Mouse (Mus musculus) left cerebral cortex, adult 9 months (tissue): ENCODE data around the gene Rab25.

ENCODE experiments used
- DNase-seq, 2 experiments: peaks; one replicate each; pipeline ENCODE4 v3.0.0; 2022; ENCODE audit warnings: low spot score in 2 of 2

The Rab25 gene

GRCm38 (mm10) chr3:88567892-88568291 lies 19.8 kb upstream of the Rab25 start:
- no peak for DNase-seq

GRCm38 (mm10) chr3:88566536-88567061 lies 18.5 kb upstream of the Rab25 start:
- no peak for DNase-seq

GRCm38 (mm10) chr3:88566116-88566515 lies 18.0 kb upstream of the Rab25 start:
- DNase-seq = no peak

GRCm38 (mm10) chr3:88563966-88564365 lies 15.9 kb upstream of the Rab25 start:
- no peak for DNase-seq

GRCm38 (mm10) chr3:88563442-88563841 lies 15.3 kb upstream of the Rab25 start:
- DNase-seq = no peak

GRCm38 (mm10) chr3:88561989-88562388 lies 13.9 kb upstream of the Rab25 start:
- DNase-seq = no peak

- no peak for DNase-seq
Measured at GRCm38 (mm10) chr3:88559596-88559995, 11.5 kb upstream of the Rab25 start.

GRCm38 (mm10) chr3:88556616-88557015 lies 8.5 kb upstream of the Rab25 start:
- no peak for DNase-seq

GRCm38 (mm10) chr3:88555731-88556130 lies 7.6 kb upstream of the Rab25 start:
- DNase-seq = no peak

GRCm38 (mm10) chr3:88555069-88555605 lies 7.0 kb upstream of the Rab25 start:
- DNase-seq = no peak

- peak in 1 of 2 experiments; percentile 42 for DNase-seq
Measured at GRCm38 (mm10) chr3:88553880-88554586, 5.9 kb upstream of the Rab25 start.

- DNase-seq = peak in 1 of 2 experiments; percentile 87
Measured at GRCm38 (mm10) chr3:88553525-88553879, 5.4 kb upstream of the Rab25 start, which contains the start of gene Ubqln4. Ubqln4 (plus strand) TSS chr3:88553758.

- peak; percentile 95 to 98 for DNase-seq
Measured at GRCm38 (mm10) chr3:88552676-88553524, 4.8 kb upstream of the Rab25 start, which contains the start of gene Lamtor2. Lamtor2 (minus strand) TSS chr3:88553074.

GRCm38 (mm10) chr3:88552082-88552645 lies 4.1 kb upstream of the Rab25 start:
- no peak for DNase-seq

- no peak for DNase-seq
Measured at GRCm38 (mm10) chr3:88551586-88551985, 3.5 kb upstream of the Rab25 start.

- DNase-seq = no peak
Measured at GRCm38 (mm10) chr3:88546674-88547418, 1.3 kb downstream of the Rab25 start.

GRCm38 (mm10) chr3:88544955-88545591 lies 3.0 kb downstream of the Rab25 start:
- no peak for DNase-seq

GRCm38 (mm10) chr3:88544514-88544913 lies 3.6 kb downstream of the Rab25 start:
- DNase-seq = no peak

- DNase-seq = no peak
Measured at GRCm38 (mm10) chr3:88543651-88544410, 4.3 kb downstream of the Rab25 start.

GRCm38 (mm10) chr3:88543174-88543573 lies 4.9 kb downstream of the Rab25 start:
- DNase-seq = no peak
